Mouse (Mus musculus) liver, embryonic 13.5 days (tissue): ENCODE results near the gene Catsperd. TPM values are rescaled to one million over a fixed set of nuclear protein-coding genes. Genes with fewer than 3 reads are reported as not detected.

ENCODE experiments used
- ATAC-seq: fragments of 200-750 bp; cut with Nextera tagmentation; 2 replicates; pipeline ENCODE4 v1.8.0; 2017; ENCODE audit warnings: low read depth, mild to moderate bottlenecking, moderate number of reproducible peaks, moderate library complexity
- DNase-seq: peaks from one replicate; pipeline ENCODE4 v3.0.0; 2022
- H3K27ac ChIP-seq: fragments of 300-500 bp; sonication (generic); 2 replicates; pipeline ENCODE4 v1.5.1; 2015; ENCODE audit warnings: moderate library complexity, mild to moderate bottlenecking, inconsistent platforms
- H3K27me3 ChIP-seq: fragments of 300-500 bp; sonication (generic); 2 replicates; pipeline ENCODE4 v1.6.1; 2015; ENCODE audit warnings: mild to moderate bottlenecking, inconsistent platforms
- H3K36me3 ChIP-seq: fragments of 300-500 bp; sonication (generic); 2 replicates; pipeline ENCODE4 v1.6.1; 2015; ENCODE audit warnings: mild to moderate bottlenecking, inconsistent platforms
- H3K4me1 ChIP-seq: fragments of 300-500 bp; sonication (generic); replicated peaks from 2 replicates; pipeline ENCODE4 v1.6.1; 2015; ENCODE audit warnings: inconsistent platforms
- H3K4me2 ChIP-seq: fragments of 300-500 bp; sonication (generic); 2 replicates; pipeline ENCODE4 v1.6.1; 2015; ENCODE audit warnings: inconsistent platforms, mild to moderate bottlenecking, moderate library complexity
- H3K4me3 ChIP-seq: fragments of 300-500 bp; sonication (generic); replicated peaks from 2 replicates; pipeline ENCODE4 v1.5.1; 2015; ENCODE audit warnings: mild to moderate bottlenecking, inconsistent platforms
- H3K9ac ChIP-seq: fragments of 300-500 bp; sonication (generic); 2 replicates; pipeline ENCODE4 v1.6.1; 2015; ENCODE audit warnings: mild to moderate bottlenecking, inconsistent platforms
- H3K9me3 ChIP-seq: fragments of 300-500 bp; sonication (generic); replicated peaks from 2 replicates; pipeline ENCODE4 v1.6.1; 2016; ENCODE audit warnings: inconsistent platforms
- WGBS: fragments of 180-500 bp; shearing (Covaris S2); methylation state at CpG from one replicate; pipeline ENCODE4 v1.1.7; 2015; ENCODE audit not compliant: insufficient replicate concordance; 5-methylcytosine and 5-hydroxymethylcytosine counted together
- polyA plus RNA-seq: library from polyadenylated mRNA; unstranded; fragments of >200 nt; fragmentation: Nextera tagmentation; extraction: Ambion mirVana; gene quantifications from 2 replicates; pipeline ENCODE4 v1.2.1, GENCODE M21; 2015

Catsperd gene
- 0.37 and 0.64 TPM in 2 replicates for polyA plus RNA-seq

- Histone ChIP-seq H3K36me3 (peaks cover 23% of the 10 kb centered on the region), H3K4me2 (peak within 1 kb of the TSS; percentile 94), H3K27me3 (peaks cover 6% of the 10 kb centered on the region; the same call in 1 of the 2 replicates), H3K9ac (peak within 1 kb of the TSS; percentile 58), H3K27ac (peak within 1 kb of the TSS; percentile 58), H3K9me3 (no peaks in the 10 kb centered on the region), H3K4me3 (peak within 1 kb of the TSS; percentile 97), H3K4me1 (peaks cover 33% of the 10 kb centered on the region)
- ATAC-seq (peak; percentile 13; the same call in 1 of the 2 replicates), DNase-seq (no peak)
- WGBS: 12% methylated on average over 26 of the region's 26 CpGs
Measured at GRCm38 (mm10) chr17:56627530-56628277, at the start of gene Catsperd. Catsperd (plus strand) TSS chr17:56628143.

- H3K4me3 ChIP-seq: peak overlapping the region; percentile 95
- WGBS: 52% methylated on average over 1 of the region's 1 CpGs
- peak overlapping the region; percentile 94 for H3K9ac ChIP-seq
- peak overlapping the region; percentile 92 for H3K4me2 ChIP-seq
- H3K4me1 ChIP-seq: peaks cover 59% of the 10 kb centered on the region
- DNase-seq (no peak), ATAC-seq (no peak)
- H3K27me3 ChIP-seq: no peaks in the 10 kb centered on the region
- peaks cover 70% of the 10 kb centered on the region for H3K36me3 ChIP-seq
- peak overlapping the region; percentile 96 for H3K27ac ChIP-seq
- H3K9me3 ChIP-seq: no peaks in the 10 kb centered on the region
Measured at GRCm38 (mm10) chr17:56583071-56583470, 44.9 kb upstream of the Catsperd start.

GRCm38 (mm10) chr17:56583611-56584256 lies 44.2 kb upstream of the Catsperd start:
- H3K9ac ChIP-seq: peak overlapping the region; percentile 94
- H3K36me3 ChIP-seq: peaks cover 70% of the 10 kb centered on the region
- no peak for ATAC-seq

GRCm38 (mm10) chr17:56584257-56585130 lies 43.4 kb upstream of the Catsperd start, which contains the start of the genes Safb2 and Safb:
Safb2 (minus strand) TSS chr17:56584585.
Safb (plus strand) TSS chr17:56584825.
- H3K36me3 ChIP-seq: peaks cover 70% of the 10 kb centered on the region
- no peaks in the 10 kb centered on the region for H3K9me3 ChIP-seq
- peak; percentile 98 for DNase-seq
- no peaks in the 10 kb centered on the region for H3K27me3 ChIP-seq
- peak; percentile 94 for ATAC-seq
- peak within 1 kb of the TSS; percentile 95 for H3K9ac ChIP-seq
- WGBS: under 1% methylated on average over 95 of the region's 101 CpGs
- peak within 1 kb of the TSS; percentile 92 for H3K4me2 ChIP-seq
- peak within 1 kb of the TSS; percentile 95 for H3K4me3 ChIP-seq
- peaks cover 68% of the 10 kb centered on the region for H3K4me1 ChIP-seq
- peak within 1 kb of the TSS; percentile 96 for H3K27ac ChIP-seq

More at GRCm38 (mm10) chr17:56583611-56584256, 44.2 kb upstream of the Catsperd start:
- H3K27ac ChIP-seq: peak overlapping the region; percentile 96
- DNase-seq: peak; percentile 34
- WGBS: under 1% methylated on average over 33 of the region's 33 CpGs
- H3K9me3 ChIP-seq: no peaks in the 10 kb centered on the region
- H3K4me2 ChIP-seq: peak overlapping the region; percentile 92
- no peaks in the 10 kb centered on the region for H3K27me3 ChIP-seq
- H3K4me1 ChIP-seq: peaks cover 64% of the 10 kb centered on the region
- H3K4me3 ChIP-seq: peak overlapping the region; percentile 95

- H3K4me3 ChIP-seq: peak overlapping the region; percentile 95
- peak overlapping the region; percentile 96 for H3K27ac ChIP-seq
- H3K36me3 ChIP-seq: peaks cover 70% of the 10 kb centered on the region
- H3K9me3 ChIP-seq: no peaks in the 10 kb centered on the region
- peak overlapping the region; percentile 95 for H3K9ac ChIP-seq
- no peaks in the 10 kb centered on the region for H3K27me3 ChIP-seq
- DNase-seq (peak; percentile 37), ATAC-seq (peak; percentile 10; the same call in 1 of the 2 replicates)
- under 1% methylated on average over 61 of the region's 61 CpGs for WGBS
- peak overlapping the region; percentile 92 for H3K4me2 ChIP-seq
- H3K4me1 ChIP-seq: peaks cover 65% of the 10 kb centered on the region
Measured at GRCm38 (mm10) chr17:56585171-56585821, 42.6 kb upstream of the Catsperd start.

GRCm38 (mm10) chr17:56587773-56588172 lies 40.2 kb upstream of the Catsperd start:
- ATAC-seq (no peak), DNase-seq (no peak)
- H3K27me3 ChIP-seq: no peaks in the 10 kb centered on the region
- peak overlapping the region; percentile 27; the same call in 1 of the 2 replicates for H3K27ac ChIP-seq
- peak overlapping the region; percentile 95; the same call in 1 of the 2 replicates for H3K4me3 ChIP-seq
- H3K9ac ChIP-seq: peak overlapping the region; percentile 40
- peaks cover 51% of the 10 kb centered on the region for H3K4me1 ChIP-seq
- H3K4me2 ChIP-seq: peak overlapping the region; percentile 92; the same call in 1 of the 2 replicates
- 88% methylated on average over 1 of the region's 1 CpGs for WGBS
- no peaks in the 10 kb centered on the region for H3K9me3 ChIP-seq
- H3K36me3 ChIP-seq: peaks cover 70% of the 10 kb centered on the region

GRCm38 (mm10) chr17:56588921-56589320 lies 39.0 kb upstream of the Catsperd start:
- Histone ChIP-seq H3K4me1 (peaks cover 44% of the 10 kb centered on the region), H3K4me3 (no peak overlapping the region), H3K36me3 (peaks cover 79% of the 10 kb centered on the region), H3K9ac (no peak overlapping the region), H3K27ac (no peak overlapping the region), H3K27me3 (no peaks in the 10 kb centered on the region), H3K4me2 (no peak overlapping the region), H3K9me3 (no peaks in the 10 kb centered on the region)
- WGBS: 87% methylated on average over 4 of the region's 4 CpGs
- no peak for DNase-seq
- no peak for ATAC-seq

GRCm38 (mm10) chr17:56592553-56592952 lies 35.4 kb upstream of the Catsperd start:
- Histone ChIP-seq H3K36me3 (peaks cover 100% of the 10 kb centered on the region), H3K4me1 (peaks cover 25% of the 10 kb centered on the region), H3K9ac (no peak overlapping the region), H3K27ac (no peak overlapping the region), H3K9me3 (no peaks in the 10 kb centered on the region), H3K4me3 (no peak overlapping the region), H3K4me2 (no peak overlapping the region), H3K27me3 (no peaks in the 10 kb centered on the region)
- ATAC-seq (no peak), DNase-seq (no peak)

GRCm38 (mm10) chr17:56593527-56594271 lies 34.2 kb upstream of the Catsperd start:
- no peaks in the 10 kb centered on the region for H3K9me3 ChIP-seq
- no peak overlapping the region for H3K4me2 ChIP-seq
- H3K9ac ChIP-seq: no peak overlapping the region
- WGBS: 87% methylated on average over 8 of the region's 8 CpGs
- H3K27ac ChIP-seq: no peak overlapping the region
- no peak overlapping the region for H3K4me3 ChIP-seq
- peaks cover 16% of the 10 kb centered on the region for H3K4me1 ChIP-seq
- peaks cover 96% of the 10 kb centered on the region for H3K36me3 ChIP-seq
- no peaks in the 10 kb centered on the region for H3K27me3 ChIP-seq
- ATAC-seq (no peak), DNase-seq (no peak)
